28 mouse cellular contexts compared by ENCODE assay signal in genomic region chrX:50948116-50948515, GRCm38 (mm10). TPM values are rescaled to one million over a fixed set of nuclear protein-coding genes. Genes with fewer than 3 reads are reported as not detected.
A peak's percentile ranks its signal among the peaks of the same experiment; 100 is the strongest.
DNase-seq lines count a peak whose midpoint lies in the region; ATAC-seq and TF ChIP-seq lines count a peak whose summit lies in the region.
"Had no signal": no experiment of that assay in that cellular context is flagged by ENCODE, and none has a peak within 500 bp of the region (broad histone marks: within the 10 kb centered on the region; RNA-seq: fewer than 3 reads in every experiment).

No protein-coding gene starts in this region.

- H3K27ac ChIP-seq in heart, adult 2 months, result peak overlapping the region; percentile 38; the same call in 1 of the 2 replicates
- peak overlapping the region; percentile 37 for H3K27ac ChIP-seq in heart, embryonic 16.5 days (ENCODE audit: low read length)
- no peak overlapping the region for H3K27ac ChIP-seq in lung, embryonic 16.5 days (ENCODE audit: low read length)
- no peak overlapping the region for H3K27ac ChIP-seq in intestine, postnatal 0 days (ENCODE audit: low read depth, low read length)
- H3K27ac ChIP-seq: embryonic facial prominence, embryonic 12.5 days; forebrain, embryonic 10.5 days; forebrain, embryonic 15.5 days; hindbrain, embryonic 12.5 days; hindbrain, postnatal 0 days; intestine, embryonic 15.5 days; kidney, postnatal 0 days; liver, embryonic 13.5 days; midbrain, embryonic 12.5 days; neural tube, embryonic 12.5 days had no signal

- ATAC-seq in heart, embryonic 16.5 days (replicated peaks; ENCODE audit: extremely low read depth, insufficient read depth, low FRiP score), result peak; percentile 72
- ATAC-seq in lung, embryonic 16.5 days (ENCODE audit: low read depth), result 0 out of 2 replicates have a peak, but pooled peaks have one; percentile 20
- no peak for ATAC-seq in intestine, postnatal 0 days
- ATAC-seq: forebrain, embryonic 15.5 days; hindbrain, postnatal 0 days; intestine, embryonic 15.5 days had no signal

- TF ChIP-seq EP300 in heart, adult 2 months (IDR thresholded peaks at IDR 0.05; ENCODE audit: insufficient read depth, low read depth, low read length), result no peak

- TF ChIP-seq POLR2A in heart, adult 2 months (IDR thresholded peaks at IDR 0.05; ENCODE audit: insufficient read depth, low read depth, low read length), result no peak

- no peaks in the 10 kb centered on the region for H3K79me2 ChIP-seq in heart, adult 2 months (replicated peaks; ENCODE audit: control insufficient read depth, insufficient read depth, low read length)

- WGBS in heart, adult 2 months, result 44% methylated on average over 4 of the region's 4 CpGs
- WGBS in heart, embryonic 16.5 days, result 28% methylated on average over 4 of the region's 4 CpGs
- WGBS in lung, embryonic 16.5 days, result 53% methylated on average over 4 of the region's 4 CpGs
- 77% methylated on average over 4 of the region's 4 CpGs for WGBS in intestine, postnatal 0 days

- H3K9me3 ChIP-seq in heart, embryonic 16.5 days (replicated peaks; ENCODE audit: control insufficient read depth, low read length), result no peaks in the 10 kb centered on the region
- no peaks in the 10 kb centered on the region for H3K9me3 ChIP-seq in lung, embryonic 16.5 days (ENCODE audit: control insufficient read depth, low read length)
- no peaks in the 10 kb centered on the region for H3K9me3 ChIP-seq in intestine, postnatal 0 days (ENCODE audit: control insufficient read depth)
- H3K9me3 ChIP-seq: embryonic facial prominence, embryonic 12.5 days; forebrain, embryonic 10.5 days; forebrain, embryonic 15.5 days; hindbrain, embryonic 12.5 days; intestine, embryonic 15.5 days; liver, embryonic 13.5 days; megakaryocyte, embryonic 14.5 days; midbrain, embryonic 12.5 days; neural tube, embryonic 12.5 days had no signal

- no peaks in the 10 kb centered on the region for H3K4me1 ChIP-seq in heart, adult 2 months (ENCODE audit: control insufficient read depth, insufficient read depth, low read length)
- no peaks in the 10 kb centered on the region for H3K4me1 ChIP-seq in heart, embryonic 16.5 days (ENCODE audit: control insufficient read depth, insufficient read depth, low read length)
- H3K4me1 ChIP-seq in lung, embryonic 16.5 days (replicated peaks; ENCODE audit: control insufficient read depth, insufficient read depth, low read length), result 0 out of 2 replicates have a peak, but pooled peaks cover 2% of the 10 kb centered on the region
- H3K4me1 ChIP-seq in intestine, postnatal 0 days (replicated peaks; ENCODE audit: control insufficient read depth, insufficient read depth, low read length), result no peaks in the 10 kb centered on the region
- H3K4me1 ChIP-seq: embryonic facial prominence, embryonic 12.5 days; forebrain, embryonic 10.5 days; forebrain, embryonic 15.5 days; hindbrain, embryonic 12.5 days; intestine, embryonic 15.5 days; liver, embryonic 13.5 days; megakaryocyte, embryonic 14.5 days; midbrain, embryonic 12.5 days; neural tube, embryonic 12.5 days had no signal

- H3K36me3 ChIP-seq in heart, adult 2 months (ENCODE audit: control insufficient read depth, insufficient read depth, low read length), result no peaks in the 10 kb centered on the region
- H3K36me3 ChIP-seq in heart, embryonic 16.5 days (ENCODE audit: control insufficient read depth, insufficient read depth), result no peaks in the 10 kb centered on the region
- H3K36me3 ChIP-seq in lung, embryonic 16.5 days (ENCODE audit: control insufficient read depth, insufficient read depth, low read length), result no peaks in the 10 kb centered on the region
- no peaks in the 10 kb centered on the region for H3K36me3 ChIP-seq in intestine, postnatal 0 days (ENCODE audit: control insufficient read depth, insufficient read depth)
- H3K36me3 ChIP-seq: embryonic facial prominence, embryonic 12.5 days; forebrain, embryonic 10.5 days; forebrain, embryonic 15.5 days; hindbrain, embryonic 12.5 days; intestine, embryonic 15.5 days; liver, embryonic 13.5 days; midbrain, embryonic 12.5 days; neural tube, embryonic 12.5 days had no signal

- no peak for TF ChIP-seq CTCF in heart, adult 2 months (IDR thresholded peaks at IDR 0.05)
- no peak for TF ChIP-seq CTCF in intestine, postnatal 0 days (IDR thresholded peaks at IDR 0.05; ENCODE audit: low read depth)

- H3K9ac ChIP-seq in heart, adult 2 months (ENCODE audit: low read depth, low read length), result no peak overlapping the region
- no peak overlapping the region for H3K9ac ChIP-seq in heart, embryonic 16.5 days (ENCODE audit: low read length)
- no peak overlapping the region for H3K9ac ChIP-seq in lung, embryonic 16.5 days (ENCODE audit: low read length)
- no peak overlapping the region for H3K9ac ChIP-seq in intestine, postnatal 0 days (ENCODE audit: low read depth, low read length)
- H3K9ac ChIP-seq: embryonic facial prominence, embryonic 12.5 days; forebrain, embryonic 15.5 days; hindbrain, embryonic 12.5 days; intestine, embryonic 15.5 days; liver, embryonic 13.5 days; midbrain, embryonic 12.5 days; neural tube, embryonic 12.5 days had no signal

- no peaks in the 10 kb centered on the region for H3K27me3 ChIP-seq in heart, adult 2 months (ENCODE audit: control insufficient read depth, insufficient read depth, low read length)
- H3K27me3 ChIP-seq in heart, embryonic 16.5 days (ENCODE audit: control insufficient read depth, insufficient read depth, low read length), result no peaks in the 10 kb centered on the region
- H3K27me3 ChIP-seq in lung, embryonic 16.5 days (ENCODE audit: control insufficient read depth, insufficient read depth, low read depth, low read length), result no peaks in the 10 kb centered on the region
- H3K27me3 ChIP-seq in intestine, postnatal 0 days (replicated peaks; ENCODE audit: control insufficient read depth, insufficient read depth, low read length), result no peaks in the 10 kb centered on the region
- H3K27me3 ChIP-seq: embryonic facial prominence, embryonic 12.5 days; forebrain, embryonic 15.5 days; hindbrain, embryonic 12.5 days; intestine, embryonic 15.5 days; liver, embryonic 13.5 days; midbrain, embryonic 12.5 days; neural tube, embryonic 12.5 days had no signal

- H3K4me3 ChIP-seq in heart, adult 2 months, result no peak overlapping the region
- H3K4me3 ChIP-seq in heart, embryonic 16.5 days (ENCODE audit: low read length), result no peak overlapping the region
- H3K4me3 ChIP-seq in lung, embryonic 16.5 days (ENCODE audit: low read length), result no peak overlapping the region
- no peak overlapping the region for H3K4me3 ChIP-seq in intestine, postnatal 0 days (ENCODE audit: low read depth, low read length)
- H3K4me3 ChIP-seq: embryonic facial prominence, embryonic 12.5 days; forebrain, embryonic 10.5 days; forebrain, embryonic 15.5 days; hindbrain, embryonic 12.5 days; intestine, embryonic 15.5 days; liver, embryonic 13.5 days; megakaryocyte, embryonic 14.5 days; midbrain, embryonic 12.5 days; myocyte; neural tube, embryonic 12.5 days had no signal

- no peak overlapping the region for H3K4me2 ChIP-seq in heart, embryonic 16.5 days (ENCODE audit: low read depth, low read length)
- no peak overlapping the region for H3K4me2 ChIP-seq in lung, embryonic 16.5 days (ENCODE audit: low read depth, low read length)
- no peak overlapping the region for H3K4me2 ChIP-seq in intestine, postnatal 0 days (replicated peaks; ENCODE audit: low read depth)
- H3K4me2 ChIP-seq: embryonic facial prominence, embryonic 12.5 days; forebrain, embryonic 15.5 days; hindbrain, embryonic 12.5 days; intestine, embryonic 15.5 days; liver, embryonic 13.5 days; midbrain, embryonic 12.5 days; neural tube, embryonic 12.5 days had no signal

- DNase-seq in heart, adult 2 months, result no peak
- DNase-seq in heart, adult 8-10 months (ENCODE audit: low spot score), result no peak
- no peak for DNase-seq in heart, postnatal 4 days
- no peak for DNase-seq in lung, postnatal 4 days
- DNase-seq: cerebellum, adult 11 months; cerebellum, adult 9-10 months; kidney, adult 8-10 months; liver, embryonic 13.5 days; right cerebral cortex, adult 18-20 months; spleen, adult 18-20 months; thymus, adult 2 months; thymus, postnatal 36 days had no signal

- intact Hi-C loops in heart, adult 2 months (cut with DNase I), result no loop called here

RNA-seq across cellular contexts. Expression of gene Frmd7, which starts 5.6 kb away (rescaled TPM):
- under 1 TPM in 1 of 2 experiments, not detected in 1; 0.10 TPM for total RNA-seq in heart, adult 2 months (2021)
- 0.12 and 0.20 TPM in 2 replicates for polyA plus RNA-seq in heart, adult 2 months (2012; rRNA removed)
- under 1 TPM in 3 of 4 experiments, not detected in 1; 0.11 to 0.35 (median 0.25) TPM for total RNA-seq in heart, adult 8-10 months (2022)
- 0.09 and 0.21 TPM in 2 replicates for polyA plus RNA-seq in heart, embryonic 16.5 days (2015; fragmentation: Nextera tagmentation; extraction: Ambion mirVana)
- not detected for total RNA-seq in heart, postnatal 4 days (2021)
- 0.10 and 0.14 TPM in 2 replicates for polyA plus RNA-seq in lung, embryonic 16.5 days (2015; fragmentation: Nextera tagmentation; extraction: Ambion mirVana)
- 0.05 and 0.14 TPM in 2 replicates for polyA plus RNA-seq in intestine, postnatal 0 days (2015; fragmentation: Nextera tagmentation; extraction: Ambion mirVana)
- total RNA-seq: adrenal gland, postnatal 14 days; heart, postnatal 10 days had no signal
- polyA plus RNA-seq: hindbrain, embryonic 12.5 days; kidney, postnatal 0 days; midbrain, embryonic 12.5 days; myocyte had no signal

Comparison
In these comparisons a context has a peak if more than half of its experiments do, and no peak if none do; other contexts are left out.
1. H3K27ac ChIP-seq: peak in heart, adult 2 months (single experiment) and heart, embryonic 16.5 days (single experiment); none in lung, embryonic 16.5 days (single experiment) and intestine, postnatal 0 days (single experiment).